Mouse (Mus musculus) MEL (cell line): ENCODE measurements at regions not wholly inside any gene's neighbourhood (a gene's known extent, or its start where the extent isn't known, plus 50 kb on each side); places are given as distances from the start of the nearest gene placed in this dataset.

ENCODE experiments used
- DNase-seq: peaks from one replicate; pipeline ENCODE4 v3.0.0; 2011; ENCODE audit warnings: low read depth, low spot score
- H3K27ac ChIP-seq: 2 replicates; pipeline ENCODE4 v1.5.1; 2012; ENCODE audit warnings: low read depth, mild to moderate bottlenecking, control low read depth, low read length, moderate library complexity; ENCODE audit not compliant: control insufficient read depth
- H3K27me3 ChIP-seq, 2 experiments: fragments of 150-350 bp in 1 of 2; sonication (generic) in 1 of 2; 2 replicates each; pipeline ENCODE4 v1.6.1; 2012; ENCODE audit warnings: low read length in 2 of 2, mild to moderate bottlenecking in 2 of 2, improper control_type of control experiment in 1 of 2, moderate library complexity in 1 of 2; ENCODE audit not compliant: insufficient read depth in 2 of 2, control insufficient read depth in 1 of 2
- H3K36me3 ChIP-seq, 2 experiments: 2 replicates each; pipeline ENCODE4 v1.6.1; 2012 to 2014; ENCODE audit warnings: low read length in 2 of 2, improper control_type of control experiment in 1 of 2, inconsistent platforms in 1 of 2, mild to moderate bottlenecking in 1 of 2; ENCODE audit not compliant: insufficient read depth in 2 of 2, control insufficient read depth in 1 of 2
- H3K4me1 ChIP-seq, 2 experiments: fragments of 150-350 bp in 1 of 2; sonication (generic) in 1 of 2; 2 replicates each; pipeline ENCODE4 v1.6.1; 2012; ENCODE audit warnings: low read length in 2 of 2, improper control_type of control experiment in 1 of 2, mild to moderate bottlenecking in 1 of 2; ENCODE audit not compliant: insufficient read depth in 2 of 2, control insufficient read depth in 1 of 2
- H3K4me3 ChIP-seq, 2 experiments: fragments of 150-350 bp in 1 of 2; sonication (generic) in 1 of 2; 2 replicates each; pipeline ENCODE4 v1.5.1; 2012; ENCODE audit warnings: low read depth in 2 of 2, low read length in 2 of 2, mild to moderate bottlenecking in 2 of 2, moderate library complexity in 2 of 2, control low read depth in 1 of 2, improper control_type of control experiment in 1 of 2; ENCODE audit not compliant: control insufficient read depth in 1 of 2, insufficient read depth in 1 of 2
- H3K79me2 ChIP-seq: 2 replicates; pipeline ENCODE4 v1.6.1; 2012; ENCODE audit warnings: mild to moderate bottlenecking, low read length, moderate library complexity; ENCODE audit not compliant: control insufficient read depth, poor library complexity, insufficient read depth
- H3K9ac ChIP-seq: 2 replicates; pipeline ENCODE4 v1.6.1; 2012; ENCODE audit warnings: low read depth, mild to moderate bottlenecking, control low read depth, low read length, moderate library complexity; ENCODE audit not compliant: control insufficient read depth, poor library complexity, severe bottlenecking
- H3K9me3 ChIP-seq: fragments of 150-350 bp; sonication (generic); replicated peaks from 2 replicates; pipeline ENCODE4 v1.6.1; 2012; ENCODE audit warnings: mild to moderate bottlenecking, low read length, improper control_type of control experiment, moderate library complexity; ENCODE audit not compliant: insufficient read depth
- CHD1 ChIP-seq: IDR thresholded peaks from 2 replicates; pipeline ENCODE4 v1.6.1; 2012; ENCODE audit warnings: low read depth, mild to moderate bottlenecking, inconsistent platforms, low read length, improper control_type of control experiment
- ETS1 ChIP-seq: IDR thresholded peaks from 2 replicates; pipeline ENCODE4 v1.6.1; 2012; ENCODE audit warnings: low read depth, mild to moderate bottlenecking, inconsistent platforms, low read length, improper control_type of control experiment, moderate library complexity
- KAT2A ChIP-seq: conservative IDR thresholded peaks from 2 replicates; pipeline ENCODE4 v1.6.1; 2012; ENCODE audit warnings: low read depth, low read length, improper control_type of control experiment, inconsistent platforms
- MAFK ChIP-seq: IDR thresholded peaks from 2 replicates; pipeline ENCODE4 v1.6.1; 2011; ENCODE audit warnings: low read depth, mild to moderate bottlenecking, low read length, improper control_type of control experiment, borderline replicate concordance
- MAX ChIP-seq: IDR thresholded peaks from 2 replicates; pipeline ENCODE4 v1.6.1; 2011; ENCODE audit warnings: low read length, improper control_type of control experiment
- MAZ ChIP-seq: IDR thresholded peaks from 2 replicates; pipeline ENCODE4 v1.6.1; 2012; ENCODE audit warnings: low read depth, mild to moderate bottlenecking, inconsistent platforms, low read length, improper control_type of control experiment
- MEF2A ChIP-seq: IDR thresholded peaks from 2 replicates; pipeline ENCODE4 v1.6.1; 2014; ENCODE audit warnings: low read depth, mild to moderate bottlenecking, inconsistent platforms, low read length, improper control_type of control experiment; ENCODE audit not compliant: poor library complexity, insufficient replicate concordance, severe bottlenecking; ENCODE audit errors: extremely low read depth
- MYB ChIP-seq: IDR thresholded peaks from 2 replicates; pipeline ENCODE4 v1.6.1; 2011; ENCODE audit warnings: mild to moderate bottlenecking, low read depth, low read length, improper control_type of control experiment
- NELFE ChIP-seq: IDR thresholded peaks from 2 replicates; pipeline ENCODE4 v1.6.1; 2011; ENCODE audit warnings: low read depth, low read length, improper control_type of control experiment
- RAD21 ChIP-seq: IDR thresholded peaks from 2 replicates; pipeline ENCODE4 v1.6.1; 2011; ENCODE audit warnings: mild to moderate bottlenecking, low read depth, low read length, improper control_type of control experiment
- SMC3 ChIP-seq: IDR thresholded peaks from 2 replicates; pipeline ENCODE4 v1.6.1; 2011; ENCODE audit warnings: low read depth, low read length, improper control_type of control experiment
- TCF12 ChIP-seq: IDR thresholded peaks from 2 replicates; pipeline ENCODE4 v1.6.1; 2014; ENCODE audit warnings: low read depth, mild to moderate bottlenecking, inconsistent platforms, low read length, improper control_type of control experiment, moderate library complexity
- UBTF ChIP-seq: IDR thresholded peaks from 2 replicates; pipeline ENCODE4 v1.6.1; 2012; ENCODE audit warnings: low read depth, mild to moderate bottlenecking, inconsistent platforms, low read length, improper control_type of control experiment, moderate library complexity, borderline replicate concordance; ENCODE audit not compliant: insufficient read depth
- ZKSCAN1 ChIP-seq: IDR thresholded peaks from 2 replicates; pipeline ENCODE4 v1.6.1; 2012; ENCODE audit warnings: low read depth, mild to moderate bottlenecking, inconsistent platforms, low read length, improper control_type of control experiment, moderate library complexity

- TF ChIP-seq MAZ (no peak), ETS1 (no peak), NELFE (no peak), MAX (no peak), SMC3 (no peak), MEF2A (no peak), MAFK (no peak), ZKSCAN1 (no peak), UBTF (no peak), TCF12 (no peak), KAT2A (no peak), MYB (no peak), RAD21 (no peak), CHD1 (no peak)
- no peaks in the 10 kb centered on the region for H3K27me3 ChIP-seq
Observed at GRCm38 (mm10) chr1:19016778-19017177, 86.0 kb upstream of the Tfap2d start.

More at GRCm38 (mm10) chr1:19016778-19017177, 86.0 kb upstream of the Tfap2d start:
- no peak overlapping the region for H3K27ac ChIP-seq
- H3K9me3 ChIP-seq: no peaks in the 10 kb centered on the region
- H3K4me1 ChIP-seq: no peaks in the 10 kb centered on the region
- no peak overlapping the region for H3K9ac ChIP-seq
- DNase-seq: no peak
- no peak overlapping the region for H3K4me3 ChIP-seq
- no peaks in the 10 kb centered on the region for H3K79me2 ChIP-seq
- no peaks in the 10 kb centered on the region for H3K36me3 ChIP-seq
